Mouse (Mus musculus) monocyte, adult 2 months (primary cell): ENCODE results near the gene Hist2h2be.
A peak's percentile ranks its signal among the peaks of the same experiment; 100 is the strongest.
"Not testable (repeated sequence)": the region's sequence is repeated elsewhere in the genome, so short reads cannot be mapped to it uniquely, and the experiment has no call there.

Experiments used
- DNase-seq, 2 experiments: peaks; one replicate each; pipeline ENCODE4 v3.0.0; 2022; ENCODE audit warnings: low spot score in 2 of 2, low read depth in 1 of 2

Gene Hist2h2be

DNA sequence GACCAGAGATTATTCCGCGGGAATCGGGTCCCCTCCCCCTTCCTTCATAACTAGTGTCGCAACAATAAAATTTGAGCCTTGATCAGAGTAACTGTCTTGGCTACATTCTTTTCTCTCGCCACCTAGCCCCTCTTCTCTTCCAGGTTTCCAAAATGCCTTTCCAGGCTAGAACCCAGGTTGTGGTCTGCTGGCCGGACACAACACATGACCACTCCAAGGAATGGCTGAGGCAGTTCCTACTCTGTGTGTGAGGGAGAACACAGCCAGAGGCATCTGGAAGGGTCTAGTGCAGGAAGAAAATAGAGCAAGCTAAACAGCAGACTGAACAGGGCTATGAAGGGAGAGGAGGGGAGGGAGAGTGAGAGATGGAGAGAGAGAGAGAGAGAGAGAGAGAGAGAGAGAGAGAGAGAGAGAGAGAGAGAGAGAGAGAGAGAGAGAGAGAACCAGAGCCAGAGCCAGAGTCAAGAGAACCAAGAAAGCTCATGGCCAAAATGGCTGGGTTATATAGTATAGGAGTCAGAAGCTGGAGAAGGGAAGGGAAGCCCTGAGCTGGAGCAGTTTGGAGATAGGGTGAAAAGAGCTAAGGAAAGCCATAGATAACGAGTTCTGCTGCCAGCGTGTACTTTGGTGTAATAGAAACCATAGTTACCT, 22.2 kb upstream of the Hist2h2be start:
- DNase-seq, result not testable (repeated sequence)

GRCm38 (mm10) chr3:96199731-96200130, 21.2 kb upstream of the Hist2h2be start:
- DNase-seq, result no peak

GRCm38 (mm10) chr3:96207819-96208218, 13.1 kb upstream of the Hist2h2be start:
- DNase-seq, result no peak

- DNase-seq, result no peak
Measured at GRCm38 (mm10) chr3:96209242-96209641, 11.7 kb upstream of the Hist2h2be start.

DNA sequence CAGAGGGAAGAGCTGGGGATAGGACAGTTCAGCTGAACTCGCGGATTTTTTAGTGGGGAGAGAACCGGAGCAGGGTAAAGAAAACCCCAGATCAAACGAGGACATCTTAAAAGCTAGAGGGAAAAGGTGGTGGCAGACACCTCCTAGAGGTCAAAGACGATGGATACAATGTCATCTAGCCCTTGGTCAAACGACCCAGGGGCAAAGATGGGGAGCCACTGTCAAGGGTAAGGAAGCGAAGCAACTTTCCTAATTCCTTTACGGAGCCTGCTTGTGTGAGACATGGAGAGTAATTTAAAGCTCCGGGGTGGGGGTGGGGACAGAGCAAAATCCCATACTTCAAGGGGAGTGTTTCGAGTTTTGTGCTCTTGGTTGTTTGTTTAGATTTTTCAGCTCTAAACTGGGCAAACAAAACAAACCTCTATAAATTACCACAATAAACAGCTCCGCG, 1.7 kb upstream of the Hist2h2be start:
- no peak for DNase-seq

DNA sequence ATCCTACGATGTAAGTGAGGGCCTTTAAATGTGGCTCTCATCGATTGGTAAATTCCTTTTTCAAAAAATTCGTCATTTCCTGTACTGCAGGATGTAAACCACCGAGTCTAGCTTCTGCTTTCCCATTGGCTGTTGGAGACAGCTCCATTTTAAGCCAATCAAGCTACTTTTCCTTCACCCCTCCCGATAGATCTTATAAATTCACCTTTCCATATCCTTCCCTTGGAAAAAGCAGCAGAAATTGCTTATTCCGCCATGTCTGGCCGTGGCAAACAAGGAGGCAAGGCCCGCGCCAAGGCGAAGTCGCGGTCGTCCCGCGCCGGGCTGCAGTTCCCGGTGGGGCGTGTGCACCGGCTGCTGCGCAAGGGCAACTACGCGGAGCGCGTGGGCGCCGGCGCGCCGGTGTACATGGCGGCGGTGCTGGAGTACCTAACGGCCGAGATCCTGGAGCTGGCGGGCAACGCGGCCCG, 1.2 kb upstream of the Hist2h2be start, which contains the start of the genes Bola1 and Hist2h2ab:
TSS of gene Bola1 (minus strand) at position 49 of the 470 bp plus-strand sequence.
TSS of gene Hist2h2ab (plus strand) at position 205 of the 470 bp plus-strand sequence.
- peak in 1 of 2 experiments; percentile 68 for DNase-seq

- DNase-seq, result not testable (repeated sequence)
Measured at GRCm38 (mm10) chr3:96220131-96220764, 671 bp upstream of the Hist2h2be start.

- DNase-seq, result no peak
Measured at GRCm38 (mm10) chr3:96221640-96222038, 720 bp downstream of the Hist2h2be start.

- no peak for DNase-seq
Measured at GRCm38 (mm10) chr3:96222774-96223173, 1.9 kb downstream of the Hist2h2be start.

DNA sequence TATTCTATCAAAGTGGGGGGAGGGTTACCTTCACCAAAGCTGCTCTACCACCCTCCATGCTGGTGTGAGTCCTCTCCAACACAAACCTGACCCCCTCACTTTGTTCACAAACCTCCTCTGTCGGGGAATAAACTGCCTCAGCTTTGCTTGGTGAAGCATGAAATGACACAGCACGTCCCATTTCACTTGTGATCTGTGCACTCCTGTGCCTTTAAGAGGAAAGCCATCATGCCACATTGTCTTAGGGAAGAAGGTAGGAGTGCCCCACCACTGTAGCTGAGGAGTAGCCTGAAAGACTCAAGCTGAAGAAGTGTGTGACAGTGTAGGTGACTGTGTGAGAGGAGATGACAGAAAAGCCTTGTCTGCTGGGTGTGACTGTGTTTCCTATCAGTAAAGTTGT, 4.5 kb downstream of the Hist2h2be start:
- DNase-seq, result no peak

DNA sequence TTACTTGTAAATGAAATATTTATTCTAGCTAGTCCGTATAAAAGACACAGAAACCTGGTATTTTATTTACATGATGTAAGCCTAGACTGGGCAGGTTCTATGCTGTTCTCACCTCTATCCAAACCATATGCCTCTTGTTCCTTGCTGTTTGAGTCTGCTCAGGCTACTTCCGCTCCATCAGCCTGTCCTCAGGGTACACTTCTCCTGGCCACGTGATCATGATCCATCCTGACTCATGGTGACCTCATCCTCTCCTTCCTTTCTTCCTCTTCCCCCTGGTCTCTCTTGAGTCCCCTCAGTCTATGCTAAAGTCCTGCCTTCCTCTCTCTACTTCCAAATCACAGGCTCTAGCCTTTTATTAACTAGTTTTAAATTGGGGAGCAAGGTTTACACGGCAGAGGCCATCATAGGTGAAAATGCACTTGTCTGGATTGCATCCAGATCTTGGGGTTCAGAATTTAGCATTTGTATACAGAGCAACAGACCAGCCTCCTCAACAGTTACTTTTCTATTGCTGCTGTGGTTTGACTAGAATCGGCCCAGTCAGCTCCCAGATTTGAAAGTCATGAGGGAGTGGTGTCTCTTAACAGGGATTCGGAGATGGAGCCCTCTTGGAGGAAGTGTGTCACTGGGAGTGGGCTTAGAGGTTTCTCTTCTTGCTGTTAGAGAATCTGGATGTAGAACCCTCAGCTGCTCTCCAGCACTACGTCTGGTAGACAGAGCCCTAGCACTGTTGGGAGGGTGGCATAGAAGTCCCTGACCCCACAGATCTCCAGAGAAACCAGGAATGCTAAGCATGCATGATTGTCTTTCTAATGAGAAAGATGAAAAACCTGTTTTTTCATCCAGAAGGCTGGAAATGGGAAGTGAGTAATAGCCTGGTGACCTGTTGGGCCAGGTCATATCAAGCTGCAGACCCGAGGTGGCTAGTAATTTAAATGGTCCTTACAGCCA, 6.1 kb downstream of the Hist2h2be start:
- DNase-seq, result no peak

GRCm38 (mm10) chr3:96228828-96229227, 7.9 kb downstream of the Hist2h2be start:
- no peak for DNase-seq

DNA sequence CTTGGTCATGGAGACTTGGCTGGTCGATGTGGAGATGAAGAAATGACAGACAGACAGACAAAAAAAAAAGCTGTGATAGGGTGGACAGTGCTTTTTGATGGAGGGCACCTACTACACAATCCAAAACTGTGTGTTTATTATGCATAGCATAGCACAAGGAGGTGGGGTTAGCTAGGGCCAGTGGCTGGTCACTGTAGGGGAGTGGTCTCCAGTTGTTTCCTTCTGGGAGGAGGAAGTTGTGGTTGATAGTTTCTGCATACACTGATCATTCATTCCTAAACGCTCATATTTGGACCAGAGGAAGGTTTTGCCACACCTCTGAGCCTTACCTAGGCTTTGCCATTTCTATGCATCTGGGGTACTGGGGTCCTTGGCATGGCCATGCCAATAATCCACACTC, 9.5 kb downstream of the Hist2h2be start:
- DNase-seq, result no peak

DNA sequence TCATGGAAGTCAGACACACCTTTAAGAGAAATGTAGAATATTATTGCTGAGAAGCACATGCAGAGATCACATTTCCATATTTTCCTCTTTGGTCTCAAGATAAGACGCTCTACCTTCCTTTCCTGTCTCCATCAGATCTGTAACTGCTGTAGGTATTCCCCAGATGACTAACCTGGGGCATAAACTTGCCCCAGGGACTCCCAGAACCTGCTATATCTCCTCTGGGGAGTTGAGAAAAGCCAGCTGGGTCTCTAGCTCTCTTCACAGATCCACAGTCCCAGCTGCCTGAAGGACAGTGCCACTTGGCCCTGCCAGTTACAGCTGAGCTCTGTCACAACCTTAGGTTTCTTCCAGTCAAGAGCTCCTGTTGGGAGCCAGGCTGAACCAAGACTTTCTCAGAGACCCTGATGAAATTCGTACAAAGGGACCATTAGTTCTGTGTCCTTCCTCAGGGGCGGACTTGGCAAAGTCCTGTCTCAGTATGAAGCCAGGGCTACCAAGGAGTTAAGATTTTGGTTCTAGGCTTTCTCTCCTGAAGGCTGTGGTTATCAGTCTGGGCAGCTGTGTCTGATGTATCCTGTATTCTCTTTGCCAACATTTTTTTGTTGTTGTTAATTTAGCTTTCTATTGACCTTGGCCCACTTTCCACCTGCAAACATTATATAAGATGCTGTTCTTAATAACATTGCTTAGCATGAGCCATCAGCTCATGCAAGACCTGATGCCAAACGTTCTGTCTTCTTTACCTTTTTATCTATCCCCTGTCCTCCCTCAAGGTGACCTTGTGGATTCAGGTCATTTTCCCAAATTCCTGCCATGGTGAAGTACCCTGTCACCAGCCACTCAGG, 10.2 kb downstream of the Hist2h2be start:
- no peak for DNase-seq

DNA sequence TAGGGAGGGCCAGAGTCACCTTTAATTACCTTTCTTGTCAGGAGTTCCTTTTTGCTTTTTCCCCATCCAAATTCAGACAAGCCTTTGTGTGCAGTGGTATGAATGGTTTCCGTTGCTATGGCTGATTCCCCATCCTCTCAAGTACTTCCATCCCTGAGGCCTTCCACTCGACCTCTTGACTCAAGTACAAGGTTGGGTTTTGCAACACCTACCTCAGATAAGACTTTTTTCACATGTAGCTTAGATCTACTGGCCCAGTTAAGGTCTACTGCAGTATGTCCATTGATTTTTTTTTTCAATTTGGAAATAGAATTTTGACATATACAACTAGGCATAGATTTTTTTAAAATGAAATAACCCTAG, 10.8 kb downstream of the Hist2h2be start:
- no peak for DNase-seq

GRCm38 (mm10) chr3:96234914-96235313, 14.0 kb downstream of the Hist2h2be start:
- no peak for DNase-seq

GRCm38 (mm10) chr3:96235836-96236235, 14.9 kb downstream of the Hist2h2be start:
- DNase-seq, result no peak

GRCm38 (mm10) chr3:96236834-96237334, 16.0 kb downstream of the Hist2h2be start:
- DNase-seq, result no peak

- no peak for DNase-seq
Measured at GRCm38 (mm10) chr3:96237335-96237903, 16.5 kb downstream of the Hist2h2be start.

DNA sequence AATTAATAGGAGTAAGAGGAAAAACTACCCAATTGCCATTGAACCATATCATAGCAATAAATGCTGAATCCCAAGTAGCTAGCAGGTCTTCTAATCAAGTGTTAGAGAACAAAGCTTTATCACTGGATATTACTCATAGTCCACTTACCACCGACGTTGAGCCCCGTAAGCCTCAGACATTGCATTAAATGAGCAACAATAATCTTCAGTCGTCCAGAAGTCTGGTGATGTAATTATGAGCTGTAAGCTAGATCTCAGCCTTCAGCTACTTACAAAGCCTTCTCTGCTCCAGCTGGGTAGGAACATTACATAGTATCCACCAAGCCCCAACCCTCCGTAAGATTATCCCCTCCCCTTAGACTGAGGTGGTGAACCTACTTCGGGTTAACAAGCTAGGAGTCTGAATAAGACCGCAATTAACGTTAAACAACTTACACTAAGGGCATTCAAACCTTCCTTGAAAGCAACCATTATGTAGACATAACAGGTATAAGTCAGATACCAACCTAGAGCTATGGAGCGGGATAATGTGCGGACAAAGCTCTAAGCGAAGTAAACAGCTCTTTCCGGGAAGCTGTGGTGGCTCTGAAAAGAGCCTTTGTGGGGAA, 17.1 kb downstream of the Hist2h2be start:
- no peak for DNase-seq
